Mouse (Mus musculus): ENCODE measurements at regions not wholly inside any gene's neighbourhood (a gene's known extent, or its start where the extent isn't known, plus 50 kb on each side); places are given as distances from the start of the nearest gene placed in this dataset.

DNA sequence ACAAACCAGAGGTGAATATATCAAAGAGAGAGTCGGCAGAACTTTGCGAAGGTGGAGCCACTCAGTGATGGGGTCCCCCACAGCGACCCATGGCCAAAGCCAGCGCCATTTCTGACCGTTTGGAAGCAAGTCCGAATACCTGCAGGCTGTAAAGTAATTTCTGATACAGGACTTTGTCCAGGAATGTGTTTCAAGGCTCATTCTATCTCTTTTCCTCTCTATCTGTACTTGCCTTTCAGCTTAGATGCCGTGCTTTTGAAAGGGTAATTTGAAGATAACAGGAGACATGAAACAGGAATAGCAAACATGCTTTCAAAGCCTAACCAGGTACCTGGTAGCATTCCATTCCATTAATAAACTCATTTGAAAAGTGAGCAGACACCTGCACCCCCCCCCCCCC, 221.6 kb upstream of the Adgrl2 start:
- Histone ChIP-seq H3K27ac (ENCODE audit: control insufficient read depth, insufficient read depth, low read length) (no peak overlapping the region), H3K27me3 (ENCODE audit: control insufficient read depth, insufficient read depth, low read length) (no peaks in the 10 kb centered on the region), H3K4me3 (ENCODE audit: control insufficient read depth, insufficient read depth, low read length) (no peak overlapping the region), H3K36me3 (ENCODE audit: control insufficient read depth, insufficient read depth, low read length) (no peaks in the 10 kb centered on the region), H3K4me1 (replicated peaks; ENCODE audit: control insufficient read depth, insufficient read depth, low read length) (no peaks in the 10 kb centered on the region)
- TF ChIP-seq CTCF (IDR thresholded peaks at IDR 0.05; ENCODE audit: borderline replicate concordance, control insufficient read depth, extremely low read depth, insufficient read depth, low read length, poor library complexity) (no peak), POLR2A (IDR thresholded peaks at IDR 0.05; ENCODE audit: control insufficient read depth, extremely low read depth, insufficient read depth, low read length, poor library complexity) (no peak)
- 96% methylated on average over 7 of the region's 7 CpGs for WGBS
- DNase-seq = no peak

DNA sequence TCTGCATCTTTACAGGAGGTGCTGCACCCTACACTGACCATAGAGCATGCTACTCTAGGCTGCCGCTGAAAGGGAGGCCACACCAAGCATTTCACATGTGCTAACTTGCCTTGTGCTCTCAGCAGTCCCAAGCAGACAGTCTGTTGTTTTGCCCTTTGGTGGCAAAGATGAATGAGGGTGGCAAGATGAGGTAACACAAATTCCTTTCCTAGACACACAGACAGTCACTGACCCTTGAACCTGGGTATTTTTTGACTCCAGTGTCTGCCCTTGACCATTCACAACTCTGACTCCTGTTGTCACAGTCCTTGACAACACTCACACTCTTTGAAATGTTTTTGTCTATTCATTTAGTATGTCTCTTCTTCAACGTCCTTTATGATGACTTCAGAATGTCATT, 218.9 kb upstream of the Adgrl2 start:
- H3K4me3 ChIP-seq (ENCODE audit: control insufficient read depth, insufficient read depth, low read length) = no peak overlapping the region
- H3K27me3 ChIP-seq (ENCODE audit: control insufficient read depth, insufficient read depth, low read length) = no peaks in the 10 kb centered on the region
- H3K36me3 ChIP-seq (ENCODE audit: control insufficient read depth, insufficient read depth, low read length) = no peaks in the 10 kb centered on the region
- H3K4me1 ChIP-seq (replicated peaks; ENCODE audit: control insufficient read depth, insufficient read depth, low read length) = no peaks in the 10 kb centered on the region
- DNase-seq = no peak
- no peak overlapping the region for H3K27ac ChIP-seq (ENCODE audit: control insufficient read depth, insufficient read depth, low read length)
- TF ChIP-seq POLR2A (IDR thresholded peaks at IDR 0.05; ENCODE audit: control insufficient read depth, extremely low read depth, insufficient read depth, low read length, poor library complexity) = no peak
- no peak for TF ChIP-seq CTCF (IDR thresholded peaks at IDR 0.05; ENCODE audit: borderline replicate concordance, control insufficient read depth, extremely low read depth, insufficient read depth, low read length, poor library complexity)
- WGBS = 90% methylated on average over 2 of the region's 2 CpGs

DNA sequence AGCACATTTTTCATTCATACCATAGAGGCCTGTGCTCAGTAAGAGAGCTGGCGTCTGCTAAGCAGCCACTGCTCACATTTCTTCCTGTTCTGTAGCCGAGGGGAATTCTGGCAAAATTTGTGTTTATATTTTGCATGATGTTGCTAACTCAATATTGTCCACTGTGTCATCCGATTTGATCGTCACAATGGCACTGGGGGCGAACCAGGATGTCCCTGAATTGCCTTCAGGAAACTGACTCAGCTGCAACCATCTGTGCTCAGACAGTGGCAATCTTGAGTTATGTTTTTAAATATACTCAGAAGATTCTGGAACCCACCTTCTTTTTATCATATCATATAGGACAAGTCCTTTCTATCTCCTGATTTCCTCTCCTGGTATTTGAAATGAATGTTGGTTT, 213.1 kb upstream of the Adgrl2 start:
- TF ChIP-seq CTCF (IDR thresholded peaks at IDR 0.05; ENCODE audit: borderline replicate concordance, control insufficient read depth, extremely low read depth, insufficient read depth, low read length, poor library complexity) (no peak), POLR2A (IDR thresholded peaks at IDR 0.05; ENCODE audit: control insufficient read depth, extremely low read depth, insufficient read depth, low read length, poor library complexity) (no peak)
- no peak overlapping the region for H3K27ac ChIP-seq (ENCODE audit: control insufficient read depth, insufficient read depth, low read length)
- no peak for DNase-seq
- no peaks in the 10 kb centered on the region for H3K4me1 ChIP-seq (replicated peaks; ENCODE audit: control insufficient read depth, insufficient read depth, low read length)
- 90% methylated on average over 5 of the region's 5 CpGs for WGBS
- no peaks in the 10 kb centered on the region for H3K36me3 ChIP-seq (ENCODE audit: control insufficient read depth, insufficient read depth, low read length)
- no peak overlapping the region for H3K4me3 ChIP-seq (ENCODE audit: control insufficient read depth, insufficient read depth, low read length)
- H3K27me3 ChIP-seq (ENCODE audit: control insufficient read depth, insufficient read depth, low read length) = no peaks in the 10 kb centered on the region

DNA sequence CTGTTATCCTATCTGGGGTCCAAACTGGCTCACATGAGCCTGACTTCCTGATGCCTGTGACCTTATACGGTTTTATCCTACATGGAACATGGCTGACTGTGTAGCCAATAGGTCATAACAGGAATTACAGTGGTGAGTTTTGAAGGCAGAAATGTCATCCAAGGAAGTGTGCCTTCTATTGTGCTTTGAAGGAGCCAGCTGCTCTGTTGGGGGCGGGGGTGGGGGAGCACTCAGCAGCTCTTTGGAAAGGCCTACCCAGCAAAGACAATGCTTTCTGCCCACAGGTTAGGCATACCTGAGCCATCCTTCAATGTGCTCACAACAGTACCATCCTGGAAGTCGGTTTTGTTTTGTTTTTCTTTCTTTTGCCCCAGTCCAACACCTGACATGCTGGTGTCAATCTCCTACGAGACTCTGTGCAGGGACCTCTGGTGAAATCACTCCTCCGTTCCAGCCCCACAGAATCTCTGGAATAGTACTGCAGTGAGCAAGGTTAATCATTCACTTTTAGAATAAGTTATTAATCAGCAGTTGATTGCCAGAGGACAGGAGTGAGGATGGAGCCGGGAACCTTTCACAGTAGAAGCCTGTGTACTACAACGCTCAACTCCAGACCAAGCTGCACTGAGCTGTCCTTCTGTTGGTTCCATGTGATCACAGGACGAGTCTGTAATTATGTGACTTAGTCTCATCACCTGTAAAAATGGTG, 206.3 kb upstream of the Adgrl2 start:
- TF ChIP-seq CTCF (IDR thresholded peaks at IDR 0.05; ENCODE audit: borderline replicate concordance, control insufficient read depth, extremely low read depth, insufficient read depth, low read length, poor library complexity) (no peak), POLR2A (IDR thresholded peaks at IDR 0.05; ENCODE audit: control insufficient read depth, extremely low read depth, insufficient read depth, low read length, poor library complexity) (no peak)
- Histone ChIP-seq H3K4me3 (ENCODE audit: control insufficient read depth, insufficient read depth, low read length) (no peak overlapping the region), H3K27me3 (ENCODE audit: control insufficient read depth, insufficient read depth, low read length) (no peaks in the 10 kb centered on the region), H3K36me3 (ENCODE audit: control insufficient read depth, insufficient read depth, low read length) (no peaks in the 10 kb centered on the region), H3K27ac (ENCODE audit: control insufficient read depth, insufficient read depth, low read length) (no peak overlapping the region), H3K4me1 (replicated peaks; ENCODE audit: control insufficient read depth, insufficient read depth, low read length) (no peaks in the 10 kb centered on the region)
- no peak for DNase-seq
- WGBS = 93% methylated on average over 8 of the region's 8 CpGs

DNA sequence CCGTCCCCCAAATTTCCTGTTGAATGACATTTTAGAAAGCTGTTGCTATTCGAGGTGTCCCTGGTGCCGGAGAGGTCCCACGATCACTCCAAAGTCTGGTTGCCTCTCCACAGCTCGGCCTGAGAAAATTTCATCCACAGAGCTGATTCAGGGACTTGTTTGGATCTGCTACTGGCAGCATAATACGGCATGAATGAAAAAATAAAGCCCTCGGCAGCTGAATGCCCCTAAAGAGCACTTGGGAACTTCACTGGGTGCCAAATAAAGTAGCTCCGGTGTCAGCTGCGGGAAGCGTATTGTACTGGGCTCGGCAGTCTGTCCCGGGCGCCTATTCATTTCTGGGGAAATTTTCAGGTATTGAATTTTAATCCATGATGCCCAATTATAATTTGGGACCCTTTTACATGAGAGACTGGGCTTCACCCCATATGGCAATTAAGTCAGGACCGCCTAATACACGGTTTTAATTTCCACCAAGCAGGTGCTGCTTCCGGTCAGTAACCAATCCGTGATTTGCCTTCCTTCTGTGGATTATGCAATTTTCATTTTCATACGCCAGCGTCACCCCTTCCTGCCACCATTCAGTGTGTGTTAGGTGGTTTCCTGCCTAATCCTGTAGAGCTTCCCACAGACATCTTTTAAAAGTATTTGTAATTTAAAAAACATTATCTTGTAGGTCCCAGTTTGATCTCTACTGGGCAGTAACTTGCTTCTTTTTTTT, 200.7 kb upstream of the Adgrl2 start:
- no peak overlapping the region for H3K27ac ChIP-seq (ENCODE audit: control insufficient read depth, insufficient read depth, low read length)
- DNase-seq = no peak
- H3K4me1 ChIP-seq (replicated peaks; ENCODE audit: control insufficient read depth, insufficient read depth, low read length) = no peaks in the 10 kb centered on the region
- no peak for TF ChIP-seq CTCF (IDR thresholded peaks at IDR 0.05; ENCODE audit: borderline replicate concordance, control insufficient read depth, extremely low read depth, insufficient read depth, low read length, poor library complexity)
- TF ChIP-seq POLR2A (IDR thresholded peaks at IDR 0.05; ENCODE audit: control insufficient read depth, extremely low read depth, insufficient read depth, low read length, poor library complexity) = no peak
- no peaks in the 10 kb centered on the region for H3K27me3 ChIP-seq (ENCODE audit: control insufficient read depth, insufficient read depth, low read length)
- no peaks in the 10 kb centered on the region for H3K36me3 ChIP-seq (ENCODE audit: control insufficient read depth, insufficient read depth, low read length)
- 57% methylated on average over 19 of the region's 19 CpGs for WGBS
- no peak overlapping the region for H3K4me3 ChIP-seq (ENCODE audit: control insufficient read depth, insufficient read depth, low read length)

DNA sequence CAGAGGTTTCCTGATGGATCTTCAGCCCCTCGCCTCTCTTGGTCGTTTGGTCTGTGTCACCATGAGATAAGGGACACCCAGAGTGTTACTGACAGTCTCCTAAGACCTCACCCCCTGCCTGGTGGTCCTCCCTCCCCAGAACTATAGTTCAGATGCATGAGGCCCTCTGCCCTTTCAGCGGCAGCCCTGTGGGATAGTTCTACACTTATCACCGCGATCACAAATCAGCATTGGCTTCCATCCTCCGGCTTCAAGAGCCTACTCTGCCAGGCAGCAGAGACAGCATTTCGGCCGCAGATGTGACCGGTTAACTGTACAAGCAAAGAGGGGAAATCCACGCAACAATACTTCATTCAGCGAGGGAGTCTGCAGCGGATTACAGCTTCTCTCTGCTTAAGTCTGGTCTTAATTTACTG, 193.8 kb upstream of the Adgrl2 start:
- H3K36me3 ChIP-seq (ENCODE audit: control insufficient read depth, insufficient read depth, low read length) = no peaks in the 10 kb centered on the region
- H3K27ac ChIP-seq (ENCODE audit: control insufficient read depth, insufficient read depth, low read length) = no peak overlapping the region
- H3K27me3 ChIP-seq (ENCODE audit: control insufficient read depth, insufficient read depth, low read length) = no peaks in the 10 kb centered on the region
- no peak overlapping the region for H3K4me3 ChIP-seq (ENCODE audit: control insufficient read depth, insufficient read depth, low read length)
- TF ChIP-seq POLR2A (IDR thresholded peaks at IDR 0.05; ENCODE audit: control insufficient read depth, extremely low read depth, insufficient read depth, low read length, poor library complexity) (no peak), CTCF (IDR thresholded peaks at IDR 0.05; ENCODE audit: borderline replicate concordance, control insufficient read depth, extremely low read depth, insufficient read depth, low read length, poor library complexity) (no peak)
- no peak for DNase-seq
- H3K4me1 ChIP-seq (replicated peaks; ENCODE audit: control insufficient read depth, insufficient read depth, low read length) = no peaks in the 10 kb centered on the region
- 79% methylated on average over 12 of the region's 12 CpGs for WGBS

Measured in thymus, adult 2 months (tissue).